Mouse (Mus musculus): ENCODE results near the gene Mrps14. TPM values are rescaled to one million over a fixed set of nuclear protein-coding genes. Genes with fewer than 3 reads are reported as not detected.

The Mrps14 gene
- polyA plus RNA-seq, 1 experiment from 2014 or later = 191 TPM

DNA sequence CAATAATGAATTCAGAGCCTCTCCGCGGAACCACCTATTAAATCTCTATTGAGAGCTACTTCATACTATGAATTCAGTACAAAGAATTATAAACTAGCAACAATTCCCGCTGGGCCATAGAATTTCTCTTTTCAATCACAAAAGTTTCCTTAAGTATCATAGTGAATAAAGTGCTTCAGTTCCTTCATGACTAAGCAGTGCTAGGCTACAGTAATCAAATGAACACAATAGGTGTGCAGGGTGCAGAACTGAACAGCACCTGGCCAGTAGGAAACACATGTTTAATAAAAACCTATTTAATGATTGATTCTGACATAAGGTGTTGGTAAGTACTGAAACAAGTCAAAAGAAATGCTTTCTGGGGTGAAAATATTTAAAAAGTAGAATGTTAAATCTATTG, 37.1 kb downstream of the Mrps14 start:
- Histone ChIP-seq H3K9me3 (no peaks in the 10 kb centered on the region), H3K4me3 (replicated peaks) (no peak overlapping the region), H3K4me2 (replicated peaks) (no peak overlapping the region), H3K9ac (replicated peaks) (no peak overlapping the region), H3K4me1 (replicated peaks) (peaks cover 7% of the 10 kb centered on the region), H3K36me3 (peaks cover 3% of the 10 kb centered on the region; the same call in 1 of the 2 replicates), H3K27me3 (no peaks in the 10 kb centered on the region), H3K27ac (no peak overlapping the region)
- ATAC-seq = no peak
- 48% methylated on average over 3 of the region's 3 CpGs for WGBS

GRCm38 (mm10) chr1:160233921-160234320, 38.9 kb downstream of the Mrps14 start:
- H3K4me1 ChIP-seq (replicated peaks) = peaks cover 7% of the 10 kb centered on the region
- H3K36me3 ChIP-seq = peaks cover 5% of the 10 kb centered on the region; the same call in 1 of the 2 replicates
- H3K4me3 ChIP-seq (replicated peaks) = no peak overlapping the region
- no peaks in the 10 kb centered on the region for H3K9me3 ChIP-seq
- H3K27ac ChIP-seq = no peak overlapping the region
- no peak for ATAC-seq
- no peak overlapping the region for H3K9ac ChIP-seq (replicated peaks)
- no peaks in the 10 kb centered on the region for H3K27me3 ChIP-seq
- H3K4me2 ChIP-seq (replicated peaks) = no peak overlapping the region

DNA sequence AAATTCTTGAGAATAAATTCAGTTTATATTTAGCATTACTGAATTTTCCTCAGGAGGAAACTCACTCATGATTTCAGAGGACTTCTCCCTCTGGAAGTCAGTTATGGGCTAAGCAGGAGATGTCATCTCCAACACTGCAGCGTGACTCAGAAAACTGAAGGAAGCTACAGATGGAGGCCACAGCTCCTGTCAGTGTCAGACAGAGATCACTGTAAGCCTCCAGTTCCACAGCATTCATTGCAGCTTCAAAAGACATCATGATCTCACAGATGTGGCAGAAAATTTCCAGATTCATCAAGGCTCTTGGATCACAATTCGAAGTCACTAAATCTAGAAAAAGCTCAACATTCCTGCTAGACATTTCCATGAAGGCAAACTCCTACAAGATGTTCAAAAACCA, 43.0 kb downstream of the Mrps14 start:
- Histone ChIP-seq H3K27ac (no peak overlapping the region), H3K9me3 (no peaks in the 10 kb centered on the region), H3K36me3 (peaks cover 5% of the 10 kb centered on the region; the same call in 1 of the 2 replicates), H3K9ac (replicated peaks) (no peak overlapping the region), H3K27me3 (no peaks in the 10 kb centered on the region), H3K4me2 (replicated peaks) (no peak overlapping the region), H3K4me1 (replicated peaks) (no peaks in the 10 kb centered on the region), H3K4me3 (replicated peaks) (no peak overlapping the region)
- 97% methylated on average over 2 of the region's 2 CpGs for WGBS
- no peak for ATAC-seq

- H3K27me3 ChIP-seq = no peaks in the 10 kb centered on the region
Observed at GRCm38 (mm10) chr1:160238852-160239443, 43.9 kb downstream of the Mrps14 start.

GRCm38 (mm10) chr1:160240091-160240490, 45.1 kb downstream of the Mrps14 start:
- Histone ChIP-seq H3K9me3 (no peaks in the 10 kb centered on the region), H3K27me3 (no peaks in the 10 kb centered on the region), H3K27ac (no peak overlapping the region), H3K4me3 (replicated peaks) (no peak overlapping the region), H3K4me1 (replicated peaks) (no peaks in the 10 kb centered on the region), H3K9ac (replicated peaks) (no peak overlapping the region), H3K36me3 (peaks cover 5% of the 10 kb centered on the region; the same call in 1 of the 2 replicates), H3K4me2 (replicated peaks) (no peak overlapping the region)
- no peak for ATAC-seq
- WGBS = 89% methylated on average over 2 of the region's 2 CpGs

More at GRCm38 (mm10) chr1:160238852-160239443, 43.9 kb downstream of the Mrps14 start:
- Histone ChIP-seq H3K9ac (replicated peaks) (no peak overlapping the region), H3K4me2 (replicated peaks) (no peak overlapping the region), H3K4me1 (replicated peaks) (no peaks in the 10 kb centered on the region), H3K36me3 (peaks cover 5% of the 10 kb centered on the region; the same call in 1 of the 2 replicates), H3K9me3 (no peaks in the 10 kb centered on the region), H3K27ac (no peak overlapping the region), H3K4me3 (replicated peaks) (no peak overlapping the region)
- 100% methylated on average over 1 of the region's 1 CpGs for WGBS
- no peak for ATAC-seq

DNA sequence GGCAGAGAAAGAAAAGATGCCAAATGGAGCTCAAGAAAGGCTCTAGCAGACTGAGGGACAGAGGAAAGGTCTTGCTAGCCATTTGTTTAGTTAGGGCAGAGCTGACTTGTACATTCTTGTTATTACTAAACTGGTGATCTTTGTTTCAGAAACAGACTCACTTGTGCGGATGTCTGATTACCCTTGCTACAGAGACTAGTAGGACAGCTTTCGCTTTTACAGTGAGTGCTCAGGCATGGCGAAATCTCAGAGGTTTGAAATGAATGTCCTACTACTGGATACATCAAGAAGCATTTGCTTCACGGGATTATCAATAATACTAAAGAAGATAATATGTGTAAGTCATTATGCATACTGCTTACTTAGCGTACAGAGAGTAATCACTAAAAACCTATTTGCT, 49.7 kb downstream of the Mrps14 start:
- ATAC-seq = no peak
- no peak overlapping the region for H3K4me2 ChIP-seq (replicated peaks)
- no peaks in the 10 kb centered on the region for H3K36me3 ChIP-seq
- no peak overlapping the region for H3K9ac ChIP-seq (replicated peaks)
- H3K27ac ChIP-seq = no peak overlapping the region
- 92% methylated on average over 5 of the region's 5 CpGs for WGBS
- H3K27me3 ChIP-seq = no peaks in the 10 kb centered on the region
- no peaks in the 10 kb centered on the region for H3K9me3 ChIP-seq
- H3K4me1 ChIP-seq (replicated peaks) = no peaks in the 10 kb centered on the region
- no peak overlapping the region for H3K4me3 ChIP-seq (replicated peaks)

DNA sequence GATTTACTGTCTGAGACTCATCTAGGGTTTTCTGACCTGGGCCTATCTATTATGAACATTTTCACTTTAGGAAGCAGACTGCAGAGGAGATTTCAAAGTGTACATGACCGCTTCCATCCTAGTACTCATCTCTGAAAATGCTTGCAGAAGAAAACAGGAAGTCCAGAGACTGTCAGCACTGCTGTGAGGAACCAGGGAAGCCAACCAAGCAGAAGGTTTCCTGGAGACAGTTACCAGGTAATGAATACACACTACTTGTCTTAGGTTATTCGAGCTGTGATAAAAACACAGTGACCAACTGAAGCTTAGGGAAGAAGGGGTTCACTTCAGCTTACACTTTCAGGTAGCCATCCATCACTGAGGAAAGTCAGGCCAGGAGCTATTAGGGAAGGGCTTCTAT, 50.9 kb downstream of the Mrps14 start:
- H3K4me1 ChIP-seq (replicated peaks) = no peaks in the 10 kb centered on the region
- no peak overlapping the region for H3K9ac ChIP-seq (replicated peaks)
- 84% methylated on average over 2 of the region's 2 CpGs for WGBS
- no peak overlapping the region for H3K4me3 ChIP-seq (replicated peaks)
- H3K4me2 ChIP-seq (replicated peaks) = no peak overlapping the region
- H3K27ac ChIP-seq = no peak overlapping the region
- H3K27me3 ChIP-seq = no peaks in the 10 kb centered on the region
- no peak for ATAC-seq
- H3K9me3 ChIP-seq = no peaks in the 10 kb centered on the region
- no peaks in the 10 kb centered on the region for H3K36me3 ChIP-seq

DNA sequence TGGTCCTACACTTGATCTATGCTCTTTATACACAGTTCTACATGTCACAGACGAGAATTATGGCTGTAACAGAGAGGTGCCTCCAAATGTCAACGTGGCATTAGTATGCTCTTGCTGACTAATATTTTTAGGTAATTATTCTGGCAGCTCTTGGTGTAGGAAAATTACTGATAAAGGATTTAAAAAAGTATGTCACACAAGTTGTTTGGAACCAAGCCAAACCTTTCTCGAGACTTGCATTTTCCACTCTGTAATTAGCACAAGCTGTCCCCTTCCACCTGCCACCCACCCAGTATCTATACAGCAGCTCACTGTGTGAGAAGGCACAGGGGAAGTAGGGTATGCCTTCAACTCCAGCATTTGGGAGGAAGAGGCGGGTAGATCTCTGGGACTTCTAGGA, 51.8 kb downstream of the Mrps14 start:
- Histone ChIP-seq H3K9me3 (no peaks in the 10 kb centered on the region), H3K27ac (no peak overlapping the region), H3K4me1 (replicated peaks) (no peaks in the 10 kb centered on the region), H3K4me2 (replicated peaks) (no peak overlapping the region), H3K4me3 (replicated peaks) (no peak overlapping the region), H3K36me3 (no peaks in the 10 kb centered on the region), H3K27me3 (no peaks in the 10 kb centered on the region), H3K9ac (replicated peaks) (no peak overlapping the region)
- ATAC-seq = no peak
- 81% methylated on average over 4 of the region's 4 CpGs for WGBS

DNA sequence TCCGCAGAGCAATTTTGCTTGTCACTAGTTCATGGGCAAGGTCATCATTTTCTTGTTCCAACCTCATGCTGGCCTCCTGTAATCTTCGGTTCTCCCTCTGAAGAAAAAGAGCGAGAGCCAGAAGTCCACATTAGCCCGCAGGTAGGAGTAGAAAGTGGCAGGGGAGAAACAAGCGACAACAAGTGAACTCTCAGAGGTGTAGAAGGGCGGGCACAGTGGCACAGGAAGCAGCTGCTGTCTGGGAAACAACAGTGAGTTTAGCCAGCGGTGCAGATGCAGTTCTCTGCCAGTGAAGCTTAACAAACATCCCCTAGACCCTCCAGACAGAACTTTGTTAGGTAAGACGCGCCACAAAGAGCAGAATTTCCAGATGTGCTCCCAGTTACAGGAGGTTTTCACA, 52.5 kb downstream of the Mrps14 start:
- 88% methylated on average over 9 of the region's 9 CpGs for WGBS
- no peak overlapping the region for H3K4me3 ChIP-seq (replicated peaks)
- H3K9me3 ChIP-seq = no peaks in the 10 kb centered on the region
- no peaks in the 10 kb centered on the region for H3K27me3 ChIP-seq
- no peaks in the 10 kb centered on the region for H3K36me3 ChIP-seq
- no peak overlapping the region for H3K27ac ChIP-seq
- H3K4me1 ChIP-seq (replicated peaks) = no peaks in the 10 kb centered on the region
- H3K9ac ChIP-seq (replicated peaks) = no peak overlapping the region
- ATAC-seq = no peak
- H3K4me2 ChIP-seq (replicated peaks) = no peak overlapping the region

DNA sequence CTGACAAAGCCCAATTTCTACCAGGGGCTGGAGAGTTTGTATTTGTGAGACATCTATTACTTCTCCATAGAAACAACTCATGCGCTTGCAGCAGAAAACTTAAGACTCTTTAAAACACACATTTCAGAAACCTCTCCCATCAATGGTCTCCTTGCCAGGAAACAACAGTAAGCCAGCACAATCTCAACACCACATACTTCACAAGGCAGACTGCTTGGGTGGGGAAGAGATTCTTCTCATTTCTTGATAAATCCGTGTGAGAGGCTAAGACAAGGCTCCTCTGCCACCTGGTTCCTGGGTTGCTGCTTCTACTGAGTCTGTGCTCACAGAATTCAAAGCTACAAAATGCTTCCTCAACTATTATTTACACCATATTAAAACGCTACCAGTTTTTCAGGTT, 54.8 kb downstream of the Mrps14 start:
- WGBS = 87% methylated on average over 3 of the region's 3 CpGs

DNA sequence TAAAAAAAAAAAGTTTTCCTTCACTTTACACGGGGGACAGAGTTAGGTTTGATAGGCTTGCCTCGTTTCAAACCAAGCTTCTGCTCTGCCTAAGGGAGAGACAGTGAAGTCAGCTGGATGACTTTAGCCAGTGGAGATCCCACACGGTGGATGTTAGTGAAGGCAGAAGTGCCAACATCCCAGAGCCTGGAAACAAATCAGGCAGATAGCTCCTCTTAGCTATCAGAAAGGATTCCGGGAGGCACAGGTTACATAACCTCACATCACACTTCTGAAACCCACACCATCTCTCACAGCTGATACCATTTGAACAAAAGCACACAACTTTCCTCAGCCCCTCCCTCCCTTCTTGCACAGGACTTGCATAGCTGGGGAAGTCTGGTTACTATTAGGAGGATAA, 55.8 kb downstream of the Mrps14 start:
- no peak overlapping the region for H3K27ac ChIP-seq
- no peak overlapping the region for H3K9ac ChIP-seq (replicated peaks)
- no peaks in the 10 kb centered on the region for H3K27me3 ChIP-seq
- no peak overlapping the region for H3K4me2 ChIP-seq (replicated peaks)
- WGBS = 86% methylated on average over 4 of the region's 4 CpGs
- peaks cover 2% of the 10 kb centered on the region; the same call in 1 of the 2 replicates for H3K36me3 ChIP-seq
- ATAC-seq = no peak
- H3K9me3 ChIP-seq = no peaks in the 10 kb centered on the region
- H3K4me1 ChIP-seq (replicated peaks) = no peaks in the 10 kb centered on the region
- H3K4me3 ChIP-seq (replicated peaks) = no peak overlapping the region

More for the DNA sequence above, 54.8 kb downstream of the Mrps14 start:
- no peaks in the 10 kb centered on the region for H3K36me3 ChIP-seq
- no peak overlapping the region for H3K4me3 ChIP-seq (replicated peaks)
- no peak overlapping the region for H3K27ac ChIP-seq
- no peaks in the 10 kb centered on the region for H3K4me1 ChIP-seq (replicated peaks)
- no peak overlapping the region for H3K9ac ChIP-seq (replicated peaks)
- no peaks in the 10 kb centered on the region for H3K9me3 ChIP-seq
- ATAC-seq = no peak
- H3K4me2 ChIP-seq (replicated peaks) = no peak overlapping the region
- H3K27me3 ChIP-seq = no peaks in the 10 kb centered on the region

DNA sequence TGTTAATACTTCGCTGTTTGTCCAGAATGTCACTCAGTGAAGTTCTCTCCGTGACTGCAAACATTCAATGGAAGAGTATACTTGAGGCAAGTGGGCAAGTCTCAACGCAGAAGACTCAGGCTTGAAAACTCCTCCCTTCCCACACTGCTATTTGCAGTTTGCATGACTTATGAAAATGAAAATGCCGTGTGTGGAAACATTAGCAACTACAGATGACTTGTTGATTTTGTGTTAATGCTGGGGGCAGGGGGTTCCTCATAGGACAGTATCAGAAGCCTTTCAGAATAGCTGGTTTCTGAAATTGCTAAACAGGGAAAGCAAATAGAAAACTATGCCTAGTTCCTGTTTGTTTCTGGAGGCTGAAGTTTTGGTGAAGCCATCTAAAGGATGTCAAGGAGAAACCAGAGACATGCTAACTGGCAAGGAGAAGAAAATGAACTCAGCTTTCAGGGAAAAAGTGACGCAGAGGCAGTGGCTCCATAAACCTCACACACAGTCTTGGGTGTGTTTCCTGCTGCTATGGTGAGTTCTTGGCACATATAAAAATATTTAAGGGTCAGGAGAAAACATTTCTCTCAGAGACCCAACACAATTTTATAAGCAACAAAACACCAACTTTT, 56.5 kb downstream of the Mrps14 start:
- H3K9ac ChIP-seq (replicated peaks) = no peak overlapping the region
- H3K4me1 ChIP-seq (replicated peaks) = no peaks in the 10 kb centered on the region
- 90% methylated on average over 5 of the region's 5 CpGs for WGBS
- H3K4me3 ChIP-seq (replicated peaks) = no peak overlapping the region
- no peaks in the 10 kb centered on the region for H3K27me3 ChIP-seq
- peaks cover 4% of the 10 kb centered on the region; the same call in 1 of the 2 replicates for H3K36me3 ChIP-seq
- H3K4me2 ChIP-seq (replicated peaks) = no peak overlapping the region
- no peak for ATAC-seq
- no peaks in the 10 kb centered on the region for H3K9me3 ChIP-seq
- no peak overlapping the region for H3K27ac ChIP-seq
